Mouse (Mus musculus): ENCODE results near the gene Pdcl3. TPM values are rescaled to one million over a fixed set of nuclear protein-coding genes. Genes with fewer than 3 reads are reported as not detected.

Pdcl3 gene
- 139 and 155 TPM in 2 replicates for polyA plus RNA-seq (2015; fragmentation: Nextera tagmentation; extraction: Ambion mirVana)

DNA sequence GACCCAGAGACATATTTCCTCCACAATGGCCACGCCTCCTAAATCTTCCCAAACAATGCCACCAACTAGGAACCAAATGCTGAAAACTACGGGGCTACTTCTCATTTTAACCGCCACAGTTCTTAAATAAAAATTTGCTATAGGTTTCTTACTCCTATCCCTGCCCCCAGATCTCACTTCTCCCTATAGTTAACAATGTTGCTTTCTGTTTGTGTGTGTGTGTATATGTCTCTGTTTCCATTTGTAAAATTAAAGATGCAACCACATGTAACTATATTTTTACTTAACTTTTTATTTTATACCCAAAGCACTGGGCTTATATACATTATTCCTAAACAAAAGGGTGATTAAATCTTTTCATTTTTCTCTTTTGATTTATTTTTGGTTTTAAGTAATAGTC, at the start of gene Pdcl3:
TSS of gene Pdcl3 (plus strand) at position 301 of the 400 bp plus-strand sequence.
- H3K4me1 ChIP-seq (ENCODE audit: insufficient read depth, low read depth, low read length), result peaks cover 3% of the 10 kb centered on the region; the same call in 1 of the 2 replicates
- no peak for TF ChIP-seq EP300 (IDR thresholded peaks at IDR 0.05)
- no peak for TF ChIP-seq CTCF (IDR thresholded peaks at IDR 0.05)
- DNase-seq (ENCODE audit: low spot score), result no peak
- no peaks in the 10 kb centered on the region for H3K36me3 ChIP-seq (ENCODE audit: insufficient read depth, low read length)
- H3K27ac ChIP-seq (ENCODE audit: low read length), result no peak within 1 kb of the TSS
- H3K9ac ChIP-seq (replicated peaks; ENCODE audit: low read depth), result no peak within 1 kb of the TSS
- H3K27me3 ChIP-seq (replicated peaks; ENCODE audit: insufficient read depth, low read length), result no peaks in the 10 kb centered on the region
- WGBS, result 83% methylated on average over 3 of the region's 3 CpGs
- H3K9me3 ChIP-seq (ENCODE audit: low read length), result no peaks in the 10 kb centered on the region
- H3K4me2 ChIP-seq (replicated peaks; ENCODE audit: low read depth, low read length), result no peak within 1 kb of the TSS
- no peak within 1 kb of the TSS for H3K4me3 ChIP-seq (ENCODE audit: low read depth, low read length)
- ATAC-seq, result no peak

GRCm38 (mm10) chr1:38936780-38937179, 48.6 kb upstream of the Pdcl3 start:
- WGBS, result 21% methylated on average over 6 of the region's 6 CpGs
- Histone ChIP-seq H3K27ac (ENCODE audit: low read length) (no peak overlapping the region), H3K4me2 (replicated peaks; ENCODE audit: low read depth, low read length) (no peak overlapping the region), H3K9me3 (ENCODE audit: low read length) (no peaks in the 10 kb centered on the region), H3K9ac (replicated peaks; ENCODE audit: low read depth) (no peak overlapping the region), H3K4me3 (ENCODE audit: low read depth, low read length) (no peak overlapping the region), H3K27me3 (replicated peaks; ENCODE audit: insufficient read depth, low read length) (no peaks in the 10 kb centered on the region), H3K4me1 (ENCODE audit: insufficient read depth, low read depth, low read length) (no peaks in the 10 kb centered on the region), H3K36me3 (ENCODE audit: insufficient read depth, low read length) (no peaks in the 10 kb centered on the region)
- DNase-seq (ENCODE audit: low spot score) (peak; percentile 12), ATAC-seq (no peak)
- TF ChIP-seq CTCF (IDR thresholded peaks at IDR 0.05), result peak; percentile 67
- no peak for TF ChIP-seq EP300 (IDR thresholded peaks at IDR 0.05)

DNA sequence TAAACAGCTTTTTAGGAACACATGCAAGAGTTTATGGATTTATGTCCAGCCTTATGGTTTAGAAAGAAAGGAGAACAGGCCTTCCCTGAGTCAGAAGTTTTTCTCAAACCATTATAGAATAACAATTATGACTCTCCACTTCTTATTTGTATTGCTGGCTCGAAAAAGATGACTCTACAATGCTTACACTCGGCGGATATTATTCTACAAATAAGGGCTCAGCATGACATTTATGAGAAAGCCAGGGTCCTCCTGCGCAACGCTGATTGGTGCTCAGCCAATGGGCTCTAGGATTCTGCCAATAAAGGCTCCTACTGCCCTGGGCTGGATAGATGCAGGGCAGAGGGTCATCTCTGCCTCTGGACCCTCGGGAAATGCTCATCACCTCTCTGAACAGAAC, 46.6 kb upstream of the Pdcl3 start, which contains the start of gene Nms:
TSS of gene Nms (plus strand) at position 301 of the 400 bp plus-strand sequence.
- no peak for ATAC-seq
- Histone ChIP-seq H3K9ac (replicated peaks; ENCODE audit: low read depth) (no peak within 1 kb of the TSS), H3K36me3 (ENCODE audit: insufficient read depth, low read length) (no peaks in the 10 kb centered on the region), H3K4me1 (ENCODE audit: insufficient read depth, low read depth, low read length) (no peaks in the 10 kb centered on the region), H3K4me2 (replicated peaks; ENCODE audit: low read depth, low read length) (no peak within 1 kb of the TSS), H3K27me3 (replicated peaks; ENCODE audit: insufficient read depth, low read length) (no peaks in the 10 kb centered on the region), H3K4me3 (ENCODE audit: low read depth, low read length) (no peak within 1 kb of the TSS), H3K9me3 (ENCODE audit: low read length) (no peaks in the 10 kb centered on the region), H3K27ac (ENCODE audit: low read length) (no peak within 1 kb of the TSS)
- no peak for TF ChIP-seq EP300 (IDR thresholded peaks at IDR 0.05)
- TF ChIP-seq CTCF (IDR thresholded peaks at IDR 0.05), result no peak
- no peak for DNase-seq (ENCODE audit: low spot score)
- WGBS, result 72% methylated on average over 6 of the region's 6 CpGs

DNA sequence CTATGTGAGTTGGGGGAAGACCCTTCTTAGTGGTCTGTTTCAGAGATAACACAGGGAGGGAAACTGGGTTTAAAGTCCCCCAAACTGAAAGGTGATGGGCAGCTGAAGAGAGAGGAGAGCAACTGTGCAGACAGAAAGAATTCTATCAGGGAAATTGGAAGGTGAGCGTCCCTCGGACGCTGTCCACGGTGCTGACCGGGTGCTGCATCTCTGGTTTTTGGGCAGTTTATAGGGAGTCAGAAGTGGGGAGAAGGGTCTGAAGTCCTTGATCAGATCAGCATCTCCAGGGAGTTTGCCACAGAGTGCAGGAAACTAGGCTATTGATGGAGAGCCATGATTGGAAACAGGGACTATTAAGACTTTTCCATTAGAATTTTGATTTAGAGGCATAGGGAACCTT, 45.8 kb upstream of the Pdcl3 start:
- Histone ChIP-seq H3K4me1 (ENCODE audit: insufficient read depth, low read depth, low read length) (no peaks in the 10 kb centered on the region), H3K9me3 (ENCODE audit: low read length) (no peaks in the 10 kb centered on the region), H3K27me3 (replicated peaks; ENCODE audit: insufficient read depth, low read length) (no peaks in the 10 kb centered on the region), H3K36me3 (ENCODE audit: insufficient read depth, low read length) (no peaks in the 10 kb centered on the region), H3K9ac (replicated peaks; ENCODE audit: low read depth) (no peak overlapping the region), H3K4me3 (ENCODE audit: low read depth, low read length) (no peak overlapping the region), H3K27ac (ENCODE audit: low read length) (no peak overlapping the region), H3K4me2 (replicated peaks; ENCODE audit: low read depth, low read length) (no peak overlapping the region)
- DNase-seq (ENCODE audit: low spot score), result peak; percentile 37
- TF ChIP-seq CTCF (IDR thresholded peaks at IDR 0.05) (no peak), EP300 (IDR thresholded peaks at IDR 0.05) (no peak)
- 4% methylated on average over 5 of the region's 5 CpGs for WGBS
- no peak for ATAC-seq

DNA sequence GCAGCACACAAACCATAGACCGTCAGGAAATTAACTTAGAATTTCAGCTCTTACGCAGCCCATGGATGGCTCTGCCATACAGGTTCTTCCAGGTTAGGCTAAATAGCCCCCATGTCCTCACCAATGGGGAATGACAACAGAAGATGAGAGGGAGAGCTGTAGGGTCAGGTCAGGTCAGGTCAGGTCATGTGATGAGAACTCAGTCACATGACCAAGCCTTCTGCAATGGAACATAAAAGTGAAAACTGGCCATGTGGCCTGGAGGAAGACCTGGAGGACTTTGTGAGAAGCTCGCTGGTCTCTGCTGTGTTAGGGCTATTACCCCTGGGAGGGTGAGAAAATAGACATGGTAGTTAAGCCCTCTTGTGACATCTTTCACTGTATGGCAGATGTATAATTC, 29.0 kb upstream of the Pdcl3 start:
- H3K4me1 ChIP-seq (ENCODE audit: insufficient read depth, low read depth, low read length), result no peaks in the 10 kb centered on the region
- H3K27me3 ChIP-seq (replicated peaks; ENCODE audit: insufficient read depth, low read length), result no peaks in the 10 kb centered on the region
- TF ChIP-seq CTCF (IDR thresholded peaks at IDR 0.05), result no peak
- TF ChIP-seq EP300 (IDR thresholded peaks at IDR 0.05), result no peak
- DNase-seq (ENCODE audit: low spot score), result no peak
- H3K36me3 ChIP-seq (ENCODE audit: insufficient read depth, low read length), result no peaks in the 10 kb centered on the region
- no peak overlapping the region for H3K9ac ChIP-seq (replicated peaks; ENCODE audit: low read depth)
- 85% methylated on average over 3 of the region's 3 CpGs for WGBS
- ATAC-seq, result no peak
- no peak overlapping the region for H3K4me3 ChIP-seq (ENCODE audit: low read depth, low read length)
- H3K9me3 ChIP-seq (ENCODE audit: low read length), result no peaks in the 10 kb centered on the region
- H3K4me2 ChIP-seq (replicated peaks; ENCODE audit: low read depth, low read length), result no peak overlapping the region
- H3K27ac ChIP-seq (ENCODE audit: low read length), result no peak overlapping the region

DNA sequence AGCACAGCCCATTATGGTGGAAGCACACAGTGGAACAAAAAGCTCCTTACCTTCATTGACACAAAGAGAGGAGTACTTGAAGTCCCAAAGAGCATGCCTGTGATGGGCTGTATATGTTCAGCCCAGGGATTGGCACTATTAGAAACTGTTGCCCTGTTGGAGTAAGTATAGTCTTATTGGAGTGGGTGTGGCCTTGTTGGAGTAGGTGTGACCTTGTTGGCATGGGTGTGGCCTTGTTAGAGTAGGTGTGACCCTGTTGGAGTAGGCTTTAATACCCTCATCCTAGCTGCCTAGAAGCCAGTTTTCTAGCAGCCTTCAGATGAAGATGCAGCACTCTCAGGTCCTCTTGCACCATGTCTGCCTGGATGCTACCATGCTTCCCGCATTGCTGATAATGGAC, 16.3 kb upstream of the Pdcl3 start:
- no peaks in the 10 kb centered on the region for H3K27me3 ChIP-seq (replicated peaks; ENCODE audit: insufficient read depth, low read length)
- DNase-seq (ENCODE audit: low spot score), result no peak
- H3K9ac ChIP-seq (replicated peaks; ENCODE audit: low read depth), result no peak overlapping the region
- no peak for ATAC-seq
- TF ChIP-seq CTCF (IDR thresholded peaks at IDR 0.05), result no peak
- H3K4me1 ChIP-seq (ENCODE audit: insufficient read depth, low read depth, low read length), result no peaks in the 10 kb centered on the region
- no peak overlapping the region for H3K4me3 ChIP-seq (ENCODE audit: low read depth, low read length)
- H3K9me3 ChIP-seq (ENCODE audit: low read length), result no peaks in the 10 kb centered on the region
- WGBS, result 96% methylated on average over 1 of the region's 1 CpGs
- H3K4me2 ChIP-seq (replicated peaks; ENCODE audit: low read depth, low read length), result no peak overlapping the region
- no peaks in the 10 kb centered on the region for H3K36me3 ChIP-seq (ENCODE audit: insufficient read depth, low read length)
- no peak overlapping the region for H3K27ac ChIP-seq (ENCODE audit: low read length)

- WGBS, result 66% methylated on average over 3 of the region's 3 CpGs
- Histone ChIP-seq H3K4me3 (ENCODE audit: low read depth, low read length) (no peak overlapping the region), H3K36me3 (ENCODE audit: insufficient read depth, low read length) (no peaks in the 10 kb centered on the region), H3K4me1 (ENCODE audit: insufficient read depth, low read depth, low read length) (no peaks in the 10 kb centered on the region), H3K27me3 (replicated peaks; ENCODE audit: insufficient read depth, low read length) (no peaks in the 10 kb centered on the region), H3K4me2 (replicated peaks; ENCODE audit: low read depth, low read length) (no peak overlapping the region), H3K9ac (replicated peaks; ENCODE audit: low read depth) (no peak overlapping the region), H3K27ac (ENCODE audit: low read length) (no peak overlapping the region), H3K9me3 (ENCODE audit: low read length) (no peaks in the 10 kb centered on the region)
- TF ChIP-seq CTCF (IDR thresholded peaks at IDR 0.05), result no peak
- no peak for TF ChIP-seq EP300 (IDR thresholded peaks at IDR 0.05)
- ATAC-seq (no peak), DNase-seq (ENCODE audit: low spot score) (no peak)
These were observed 13.7 kb upstream of the Pdcl3 start for GRCm38 (mm10) chr1:38971712-38972111.

Measured in lung, postnatal 0 days (tissue).